Mouse (Mus musculus) hindbrain, embryonic 16.5 days (tissue): ENCODE measurements at regions not wholly inside any gene's neighbourhood (a gene's known extent, or its start where the extent isn't known, plus 50 kb on each side); places are given as distances from the start of the nearest gene placed in this dataset.

Experiments used
- ATAC-seq: fragments of 200-750 bp; cut with Nextera tagmentation; 2 replicates; pipeline ENCODE4 v1.8.0; 2017; ENCODE audit warnings: moderate TSS enrichment, moderate library complexity
- H3K27ac ChIP-seq: fragments of 300-500 bp; sonication (generic); 2 replicates; pipeline ENCODE4 v1.5.1; 2014; ENCODE audit warnings: low read depth, mild to moderate bottlenecking, control low read depth, low read length, moderate library complexity
- H3K27me3 ChIP-seq: fragments of 300-500 bp; sonication (generic); replicated peaks from 2 replicates; pipeline ENCODE4 v1.6.1; 2014; ENCODE audit warnings: low read length; ENCODE audit not compliant: control insufficient read depth, insufficient read depth
- H3K36me3 ChIP-seq: fragments of 300-500 bp; sonication (generic); 2 replicates; pipeline ENCODE4 v1.6.1; 2014; ENCODE audit warnings: mild to moderate bottlenecking, low read length, moderate library complexity, mixed read lengths; ENCODE audit not compliant: control insufficient read depth, insufficient read depth
- H3K4me1 ChIP-seq: fragments of 300-500 bp; sonication (generic); 2 replicates; pipeline ENCODE4 v1.6.1; 2014; ENCODE audit warnings: low read depth, low read length; ENCODE audit not compliant: control insufficient read depth, insufficient read depth
- H3K4me2 ChIP-seq: fragments of 300-500 bp; sonication (generic); 2 replicates; pipeline ENCODE4 v1.6.1; 2014; ENCODE audit warnings: mild to moderate bottlenecking, low read length, control low read depth, moderate library complexity
- H3K4me3 ChIP-seq: fragments of 300-500 bp; sonication (generic); 2 replicates; pipeline ENCODE4 v1.5.1; 2014; ENCODE audit warnings: mild to moderate bottlenecking, low read length, control low read depth, moderate library complexity
- H3K9ac ChIP-seq: fragments of 300-500 bp; sonication (generic); 2 replicates; pipeline ENCODE4 v1.6.1; 2014; ENCODE audit warnings: low read depth, mild to moderate bottlenecking, control low read depth, low read length, moderate library complexity
- H3K9me3 ChIP-seq: fragments of 300-500 bp; sonication (generic); 2 replicates; pipeline ENCODE4 v1.6.1; 2014; ENCODE audit warnings: mild to moderate bottlenecking, low read length, moderate library complexity; ENCODE audit not compliant: control insufficient read depth
- WGBS: fragments of 180-500 bp; shearing (Covaris S2); extraction: QIAGEN DNeasy Blood & Tissue Kit; methylation state at CpG from one replicate; pipeline ENCODE4 v1.1.7; 2014; 5-methylcytosine and 5-hydroxymethylcytosine counted together

DNA sequence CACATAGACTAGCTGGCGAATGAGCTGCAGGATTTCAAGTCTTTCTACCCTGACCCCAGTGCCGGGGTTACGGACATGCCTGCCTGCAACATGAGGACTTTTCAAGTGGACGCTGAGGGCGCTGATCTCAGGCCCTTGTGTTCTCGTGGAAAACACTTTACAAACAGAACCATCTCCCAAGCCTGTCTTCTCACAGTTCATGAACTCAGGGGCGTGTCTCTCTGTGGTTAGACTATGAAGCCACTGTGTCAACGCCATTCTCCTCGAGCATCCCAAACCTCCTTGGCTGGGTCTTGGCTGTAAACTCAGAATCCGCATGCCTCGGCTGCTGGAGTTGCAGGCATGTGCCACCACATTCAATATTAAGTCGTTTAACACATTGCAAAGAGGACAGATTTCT, 284.9 kb upstream of the 4930412O13Rik start:
- no peak for ATAC-seq
- Histone ChIP-seq H3K9me3 (no peaks in the 10 kb centered on the region; the same call in 1 of the 2 replicates), H3K36me3 (no peaks in the 10 kb centered on the region), H3K27me3 (no peaks in the 10 kb centered on the region), H3K4me3 (no peak overlapping the region), H3K9ac (no peak overlapping the region), H3K4me2 (no peak overlapping the region), H3K27ac (no peak overlapping the region), H3K4me1 (no peaks in the 10 kb centered on the region)
- 78% methylated on average over 12 of the region's 12 CpGs for WGBS

DNA sequence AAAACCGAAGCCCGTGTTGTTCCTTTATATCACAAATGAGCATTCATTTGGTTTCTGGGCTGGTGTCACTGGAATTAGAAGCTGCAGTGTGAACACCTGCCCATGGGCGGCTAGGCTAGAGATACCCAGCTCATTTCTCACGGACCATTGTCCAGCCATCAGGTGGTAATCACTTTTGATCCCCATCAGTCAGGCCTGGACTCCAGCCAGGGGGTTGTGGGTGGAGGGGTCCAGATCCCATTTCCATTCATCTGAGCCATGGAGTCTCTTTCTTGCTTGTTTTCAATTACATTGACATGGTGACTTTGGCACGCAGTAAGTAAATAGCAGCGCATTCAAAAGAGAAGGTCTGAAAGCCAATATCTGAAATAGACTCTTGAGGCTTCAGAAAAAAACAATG, 276.1 kb upstream of the 4930412O13Rik start:
- no peak overlapping the region for H3K4me3 ChIP-seq
- no peak overlapping the region for H3K4me2 ChIP-seq
- 42% methylated on average over 6 of the region's 6 CpGs for WGBS
- H3K27me3 ChIP-seq: no peaks in the 10 kb centered on the region
- H3K9ac ChIP-seq: no peak overlapping the region
- no peaks in the 10 kb centered on the region; the same call in 1 of the 2 replicates for H3K9me3 ChIP-seq
- ATAC-seq: peak; percentile 72
- H3K27ac ChIP-seq: no peak overlapping the region
- no peaks in the 10 kb centered on the region for H3K36me3 ChIP-seq
- 0 out of 2 replicates have a peak, but pooled peaks cover 2% of the 10 kb centered on the region for H3K4me1 ChIP-seq

DNA sequence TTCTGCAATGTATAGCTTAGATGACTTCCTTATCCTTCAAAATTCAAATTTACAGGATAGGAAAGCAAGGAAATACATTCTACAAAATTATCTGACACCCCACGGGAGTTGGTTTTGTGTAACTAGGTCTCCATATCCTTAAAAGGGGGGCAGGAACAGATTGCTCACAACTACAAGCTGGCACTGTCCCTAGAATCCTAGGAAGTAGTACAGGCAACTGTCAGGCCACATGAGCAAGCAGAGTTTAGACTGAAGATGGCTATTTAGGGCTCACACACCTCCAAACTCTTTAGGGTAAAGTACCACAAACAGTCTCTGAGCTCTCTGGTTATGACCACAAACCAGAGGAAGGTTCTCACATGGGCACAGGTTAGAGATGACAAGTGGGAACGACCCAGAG, 273.5 kb upstream of the 4930412O13Rik start:
- no peak for ATAC-seq
- H3K27me3 ChIP-seq: no peaks in the 10 kb centered on the region
- no peak overlapping the region for H3K4me2 ChIP-seq
- no peak overlapping the region for H3K27ac ChIP-seq
- no peaks in the 10 kb centered on the region for H3K9me3 ChIP-seq
- H3K4me1 ChIP-seq: 0 out of 2 replicates have a peak, but pooled peaks cover 2% of the 10 kb centered on the region
- H3K9ac ChIP-seq: no peak overlapping the region
- H3K4me3 ChIP-seq: no peak overlapping the region
- no peaks in the 10 kb centered on the region for H3K36me3 ChIP-seq
- WGBS: 89% methylated on average over 2 of the region's 2 CpGs

DNA sequence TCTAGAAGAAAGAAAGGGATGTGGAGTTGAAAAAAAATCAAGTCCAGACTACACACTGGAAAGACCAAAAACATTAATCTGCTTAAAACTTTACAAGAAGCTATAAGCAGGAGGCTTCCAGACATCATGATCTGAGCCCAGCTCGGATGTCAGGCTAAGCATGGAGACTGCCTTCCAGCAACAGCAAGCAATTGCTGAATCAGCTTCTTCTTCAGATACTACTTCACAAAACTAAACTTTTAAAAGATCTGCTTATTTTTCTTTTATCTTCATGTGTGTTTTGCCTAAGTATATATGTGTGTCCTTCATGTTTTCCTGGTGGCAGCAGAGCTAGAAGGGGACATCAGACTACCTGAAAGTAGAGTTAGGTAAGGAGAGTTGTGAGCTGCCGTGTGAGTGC, 266.6 kb upstream of the 4930412O13Rik start:
- H3K36me3 ChIP-seq: no peaks in the 10 kb centered on the region
- no peaks in the 10 kb centered on the region for H3K9me3 ChIP-seq
- no peak overlapping the region for H3K9ac ChIP-seq
- H3K27me3 ChIP-seq: no peaks in the 10 kb centered on the region
- H3K27ac ChIP-seq: no peak overlapping the region
- no peak overlapping the region for H3K4me2 ChIP-seq
- H3K4me3 ChIP-seq: no peak overlapping the region
- 86% methylated on average over 2 of the region's 2 CpGs for WGBS
- H3K4me1 ChIP-seq: no peaks in the 10 kb centered on the region
- no peak for ATAC-seq

DNA sequence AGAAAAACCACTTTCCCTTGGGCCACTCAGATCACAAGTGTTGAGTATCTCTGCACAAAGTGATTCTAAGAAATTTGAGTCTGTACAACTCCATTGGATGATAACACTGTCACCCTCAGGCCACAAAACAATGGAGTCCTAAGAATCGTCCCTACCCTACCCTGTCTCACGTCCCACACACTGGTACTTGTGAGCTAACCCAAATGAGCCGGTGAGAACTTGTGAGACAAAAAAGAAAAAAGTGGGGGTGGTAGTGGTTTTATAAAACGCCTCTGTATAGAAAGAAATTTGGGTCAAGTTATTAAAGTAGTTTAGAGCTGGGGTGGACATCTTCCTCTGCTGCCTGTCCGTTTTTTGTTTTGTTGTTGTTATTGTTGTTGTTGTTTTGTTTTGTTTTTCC, 264.8 kb upstream of the 4930412O13Rik start:
- Histone ChIP-seq H3K4me2 (no peak overlapping the region), H3K27me3 (no peaks in the 10 kb centered on the region), H3K27ac (no peak overlapping the region), H3K36me3 (no peaks in the 10 kb centered on the region), H3K4me1 (peaks cover 5% of the 10 kb centered on the region; the same call in 1 of the 2 replicates), H3K4me3 (no peak overlapping the region), H3K9ac (no peak overlapping the region), H3K9me3 (no peaks in the 10 kb centered on the region)
- 83% methylated on average over 5 of the region's 5 CpGs for WGBS
- ATAC-seq: no peak

DNA sequence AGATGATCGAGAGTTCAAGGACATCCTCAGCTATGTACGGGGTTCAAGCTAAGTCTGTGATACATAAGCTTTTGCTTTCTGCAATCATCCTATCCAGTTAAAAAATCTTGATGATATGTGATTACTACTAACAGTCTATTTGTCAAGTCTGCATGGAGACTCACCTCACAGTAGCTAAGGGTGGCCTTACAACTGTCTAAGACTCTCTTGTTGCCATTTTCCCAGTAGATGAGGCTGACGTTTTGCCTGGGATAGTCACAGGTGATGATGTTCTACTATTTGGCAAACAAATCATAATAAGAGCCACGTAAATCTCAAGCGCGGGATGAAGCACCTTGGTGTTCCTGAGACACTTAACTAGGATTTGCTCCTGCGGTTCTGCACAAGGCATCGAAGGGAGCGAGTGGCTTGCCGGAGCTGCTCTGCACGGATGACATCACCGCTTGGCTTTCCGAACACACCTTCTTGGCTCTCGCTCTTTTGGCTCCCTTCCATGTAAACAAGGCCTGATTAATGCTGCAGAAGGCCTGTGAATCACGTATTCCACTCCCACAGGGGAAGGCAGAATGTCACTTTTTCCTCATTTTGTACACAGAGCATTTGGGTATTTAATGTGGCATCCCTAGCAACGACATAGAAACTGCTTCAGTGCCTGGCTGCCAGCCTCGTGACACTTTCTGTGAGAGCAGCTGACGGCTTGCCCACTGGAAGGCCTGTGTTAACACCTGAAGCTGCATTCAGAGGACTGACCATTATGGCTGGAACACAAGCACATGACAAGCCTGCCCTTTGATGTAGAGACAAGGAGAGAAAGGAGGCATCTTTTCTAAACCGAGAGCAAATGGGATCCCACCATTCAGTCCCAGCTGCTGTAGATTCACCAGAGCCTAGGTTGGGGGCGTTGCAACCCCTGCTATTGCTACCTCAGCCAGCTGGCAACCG, 260.5 kb upstream of the 4930412O13Rik start:
- peak; percentile 93 for ATAC-seq
- WGBS: 45% methylated on average over 21 of the region's 21 CpGs
- no peak overlapping the region for H3K9ac ChIP-seq
- H3K27ac ChIP-seq: no peak overlapping the region
- H3K36me3 ChIP-seq: no peaks in the 10 kb centered on the region
- no peaks in the 10 kb centered on the region for H3K27me3 ChIP-seq
- peak overlapping the region; percentile 29 for H3K4me2 ChIP-seq
- peaks cover 5% of the 10 kb centered on the region; the same call in 1 of the 2 replicates for H3K4me1 ChIP-seq
- no peak overlapping the region for H3K4me3 ChIP-seq
- no peaks in the 10 kb centered on the region for H3K9me3 ChIP-seq

DNA sequence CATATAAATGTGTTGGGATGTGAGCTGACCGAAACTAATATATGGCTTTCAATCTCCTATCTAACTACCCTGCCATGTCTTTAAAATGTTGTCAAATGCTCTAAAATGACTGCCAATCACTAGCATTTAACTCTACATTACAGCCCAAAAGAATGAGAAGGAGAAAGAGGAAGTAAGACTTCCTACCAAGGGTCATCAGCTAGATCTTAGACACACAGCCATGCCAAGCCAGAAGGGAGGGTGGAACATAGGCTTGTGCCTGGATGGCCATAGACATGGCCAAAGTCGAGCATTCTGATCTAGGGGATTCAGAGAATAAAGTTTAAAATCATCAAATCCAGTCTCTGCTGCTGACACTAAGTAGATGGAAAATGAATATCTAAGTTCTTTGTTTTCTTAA, 257.4 kb upstream of the 4930412O13Rik start:
- Histone ChIP-seq H3K4me1 (peaks cover 5% of the 10 kb centered on the region; the same call in 1 of the 2 replicates), H3K4me3 (no peak overlapping the region), H3K36me3 (no peaks in the 10 kb centered on the region), H3K27me3 (no peaks in the 10 kb centered on the region), H3K9ac (no peak overlapping the region), H3K4me2 (no peak overlapping the region), H3K27ac (no peak overlapping the region), H3K9me3 (no peaks in the 10 kb centered on the region)
- WGBS: 85% methylated on average over 2 of the region's 2 CpGs
- ATAC-seq: no peak

DNA sequence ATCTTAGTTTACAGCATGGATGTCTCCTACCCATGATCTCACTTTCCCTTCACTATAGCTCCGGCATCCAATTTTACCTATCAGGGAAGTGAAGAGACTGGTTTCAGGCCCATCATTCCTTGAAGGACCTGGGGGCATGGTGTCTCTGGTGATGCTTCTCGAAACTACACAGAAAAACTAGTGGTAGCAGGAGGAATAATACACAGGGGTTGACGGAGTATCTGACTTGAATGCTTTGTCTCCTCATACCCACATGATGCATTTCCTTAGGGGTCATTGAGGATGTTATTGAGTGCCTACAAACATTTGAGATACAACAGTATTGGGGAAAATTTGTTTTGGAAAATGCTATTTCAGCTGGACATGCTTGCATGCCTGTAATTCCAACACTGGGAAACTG, 253.0 kb upstream of the 4930412O13Rik start:
- Histone ChIP-seq H3K36me3 (no peaks in the 10 kb centered on the region), H3K9me3 (no peaks in the 10 kb centered on the region), H3K4me1 (no peaks in the 10 kb centered on the region), H3K27me3 (no peaks in the 10 kb centered on the region), H3K27ac (no peak overlapping the region), H3K4me2 (no peak overlapping the region), H3K9ac (no peak overlapping the region), H3K4me3 (no peak overlapping the region)
- no peak for ATAC-seq
- WGBS: 92% methylated on average over 3 of the region's 3 CpGs

DNA sequence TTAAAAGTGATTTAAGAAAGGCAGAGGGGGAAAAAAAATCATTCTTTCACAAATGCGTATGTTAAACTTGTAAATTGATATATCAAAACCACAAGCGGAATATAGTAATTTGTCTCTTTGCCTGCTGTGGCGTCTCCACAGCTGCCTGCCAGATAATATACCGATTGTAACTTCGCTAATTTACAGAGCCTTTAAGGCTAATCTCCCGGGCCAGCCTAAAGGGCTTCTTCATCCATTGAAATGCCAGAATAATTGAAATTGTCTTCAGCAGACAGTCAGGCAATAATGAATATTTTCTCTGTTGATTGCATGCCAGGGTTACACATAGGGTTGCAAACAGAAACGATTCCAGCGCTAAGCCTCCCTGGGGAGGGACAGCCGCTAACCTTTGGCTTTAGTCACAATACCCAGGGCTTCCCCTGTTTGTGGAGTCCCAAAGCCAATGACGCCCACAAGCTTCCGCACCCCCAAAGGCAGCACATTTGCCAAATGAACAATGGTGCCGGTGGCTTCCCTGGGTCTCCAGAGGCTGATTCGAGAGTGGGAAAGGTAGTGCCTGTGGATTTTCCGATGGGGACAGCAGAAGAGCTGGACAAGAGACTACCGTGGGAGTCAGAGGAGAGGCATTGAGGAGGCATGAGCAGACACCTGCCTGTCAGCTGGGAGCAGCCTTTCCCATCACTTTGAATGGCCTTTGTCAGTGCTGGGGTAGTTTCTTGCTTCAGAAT, 248.2 kb upstream of the 4930412O13Rik start:
- Histone ChIP-seq H3K9me3 (no peaks in the 10 kb centered on the region), H3K9ac (0 out of 2 replicates have a peak overlapping the region, but pooled peaks have one; percentile 20), H3K4me2 (peak overlapping the region; percentile 42), H3K36me3 (no peaks in the 10 kb centered on the region), H3K4me3 (peak overlapping the region; percentile 10), H3K4me1 (no peaks in the 10 kb centered on the region), H3K27me3 (no peaks in the 10 kb centered on the region), H3K27ac (no peak overlapping the region)
- ATAC-seq: peak; percentile 58; the same call in 1 of the 2 replicates
- 11% methylated on average over 15 of the region's 15 CpGs for WGBS
